Mouse (Mus musculus): Measurements from ENCODE around the gene Dock4. TPM values are rescaled to one million over a fixed set of nuclear protein-coding genes. Genes with fewer than 3 reads are reported as not detected.

The Dock4 gene
- polyA plus RNA-seq, 1 experiment from 2014 or later: 12.6 TPM

- no peak for DNase-seq (ENCODE audit: low spot score, missing footprints)
- Histone ChIP-seq H3K36me3 (ENCODE audit: control insufficient read depth, insufficient read depth, low read length) (no peaks in the 10 kb centered on the region), H3K27me3 (ENCODE audit: control insufficient read depth, insufficient read depth, low read length) (no peaks in the 10 kb centered on the region), H3K9me3 (ENCODE audit: control insufficient read depth, low read length) (no peaks in the 10 kb centered on the region), H3K9ac (ENCODE audit: low read length) (no peak overlapping the region), H3K4me1 (ENCODE audit: control insufficient read depth, insufficient read depth, low read length) (peaks cover 3% of the 10 kb centered on the region; the same call in 1 of the 2 replicates), H3K4me3 (ENCODE audit: low read depth, low read length) (no peak overlapping the region), H3K27ac (ENCODE audit: low read depth, low read length) (no peak overlapping the region), H3K4me2 (no peak overlapping the region)
- no peak for ATAC-seq (ENCODE audit: low FRiP score)
- 85% methylated on average over 7 of the region's 7 CpGs for WGBS
These were observed 139.0 kb downstream of the Dock4 start for GRCm38 (mm10) chr12:40584526-40585289.

GRCm38 (mm10) chr12:40585456-40586141, 139.8 kb downstream of the Dock4 start:
- no peak for ATAC-seq (ENCODE audit: low FRiP score)
- H3K4me2 ChIP-seq: no peak overlapping the region
- H3K27ac ChIP-seq (ENCODE audit: low read depth, low read length): no peak overlapping the region
- WGBS: 87% methylated on average over 4 of the region's 4 CpGs
- no peak overlapping the region for H3K4me3 ChIP-seq (ENCODE audit: low read depth, low read length)
- H3K27me3 ChIP-seq (ENCODE audit: control insufficient read depth, insufficient read depth, low read length): no peaks in the 10 kb centered on the region
- H3K4me1 ChIP-seq (ENCODE audit: control insufficient read depth, insufficient read depth, low read length): no peaks in the 10 kb centered on the region
- no peaks in the 10 kb centered on the region for H3K9me3 ChIP-seq (ENCODE audit: control insufficient read depth, low read length)
- no peaks in the 10 kb centered on the region for H3K36me3 ChIP-seq (ENCODE audit: control insufficient read depth, insufficient read depth, low read length)
- H3K9ac ChIP-seq (ENCODE audit: low read length): no peak overlapping the region
- DNase-seq (ENCODE audit: low spot score, missing footprints): no peak

DNA sequence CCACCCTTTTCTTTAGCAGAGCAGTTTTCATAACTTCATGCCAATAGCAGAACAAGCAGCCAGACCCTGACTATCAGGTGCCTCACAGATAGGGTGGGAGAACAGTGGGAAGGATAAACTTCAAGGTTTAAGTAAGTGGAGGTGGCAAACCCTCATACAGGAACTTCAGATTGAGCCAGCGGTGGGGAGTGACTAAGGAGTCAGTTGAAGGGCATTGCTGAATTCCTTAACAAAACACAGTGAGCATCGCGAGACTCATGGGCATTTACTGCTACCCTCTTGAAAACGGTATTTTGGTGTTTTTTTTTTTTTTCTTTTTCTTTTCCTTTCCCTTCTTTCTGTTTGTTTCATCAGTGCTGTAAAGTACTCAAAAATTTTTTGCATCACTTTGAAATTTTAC, 148.4 kb downstream of the Dock4 start:
- 74% methylated on average over 4 of the region's 4 CpGs for WGBS
- no peak for ATAC-seq (ENCODE audit: low FRiP score)
- H3K36me3 ChIP-seq (ENCODE audit: control insufficient read depth, insufficient read depth, low read length): no peaks in the 10 kb centered on the region

DNA sequence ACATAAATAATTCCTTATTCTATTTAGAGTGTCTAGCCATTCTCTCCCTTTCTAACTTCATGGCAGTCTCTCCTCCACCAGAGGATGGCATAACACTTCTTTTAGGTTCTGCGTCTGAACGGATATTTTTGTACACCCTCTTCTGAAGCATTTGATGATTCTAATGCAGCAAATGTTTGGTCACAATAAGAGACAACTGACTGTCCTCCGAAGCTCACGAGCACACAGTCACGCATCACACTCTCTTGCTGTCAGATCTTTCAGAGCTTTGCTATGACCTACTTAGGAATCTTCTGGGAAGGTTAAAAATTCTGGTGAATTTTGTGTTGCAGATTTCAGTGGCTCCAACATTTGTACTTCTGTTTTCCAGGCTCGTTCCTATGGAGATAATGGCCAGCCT, 149.7 kb downstream of the Dock4 start:
- Histone ChIP-seq H3K9me3 (ENCODE audit: control insufficient read depth, low read length) (no peaks in the 10 kb centered on the region), H3K9ac (ENCODE audit: low read length) (no peak overlapping the region), H3K4me3 (ENCODE audit: low read depth, low read length) (no peak overlapping the region), H3K36me3 (ENCODE audit: control insufficient read depth, insufficient read depth, low read length) (no peaks in the 10 kb centered on the region), H3K4me1 (ENCODE audit: control insufficient read depth, insufficient read depth, low read length) (no peaks in the 10 kb centered on the region; the same call in 1 of the 2 replicates), H3K4me2 (no peak overlapping the region), H3K27ac (ENCODE audit: low read depth, low read length) (no peak overlapping the region), H3K27me3 (ENCODE audit: control insufficient read depth, insufficient read depth, low read length) (peaks cover 13% of the 10 kb centered on the region; the same call in 1 of the 2 replicates)
- DNase-seq (ENCODE audit: low spot score, missing footprints) (no peak), ATAC-seq (ENCODE audit: low FRiP score) (no peak)
- WGBS: 90% methylated on average over 6 of the region's 6 CpGs

More for the DNA sequence above, 148.4 kb downstream of the Dock4 start:
- Histone ChIP-seq H3K4me2 (no peak overlapping the region), H3K4me3 (ENCODE audit: low read depth, low read length) (no peak overlapping the region), H3K9me3 (ENCODE audit: control insufficient read depth, low read length) (no peaks in the 10 kb centered on the region), H3K4me1 (ENCODE audit: control insufficient read depth, insufficient read depth, low read length) (no peaks in the 10 kb centered on the region; the same call in 1 of the 2 replicates), H3K9ac (ENCODE audit: low read length) (no peak overlapping the region), H3K27me3 (ENCODE audit: control insufficient read depth, insufficient read depth, low read length) (peaks cover 7% of the 10 kb centered on the region; the same call in 1 of the 2 replicates), H3K27ac (ENCODE audit: low read depth, low read length) (no peak overlapping the region)
- DNase-seq (ENCODE audit: low spot score, missing footprints): no peak

DNA sequence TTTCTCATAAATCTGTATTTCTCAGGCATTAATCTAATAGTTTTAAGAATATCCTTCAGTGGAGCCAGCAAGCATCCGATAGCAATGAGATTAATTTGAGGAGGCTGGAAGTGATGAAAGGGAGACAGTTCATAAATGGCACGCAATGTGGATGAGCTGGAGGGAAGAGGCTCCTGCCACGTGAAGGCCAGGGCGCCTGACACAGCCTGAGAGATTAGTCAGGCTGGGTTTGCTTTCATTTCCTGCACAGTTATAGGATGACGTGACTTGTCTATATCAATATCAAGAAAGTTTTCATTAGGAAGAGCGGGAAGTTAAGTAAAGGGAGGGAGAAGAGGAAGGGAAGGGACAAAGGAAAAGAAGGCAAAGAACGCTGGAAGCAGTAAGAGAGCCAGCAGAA, 150.3 kb downstream of the Dock4 start:
- peaks cover 13% of the 10 kb centered on the region; the same call in 1 of the 2 replicates for H3K27me3 ChIP-seq (ENCODE audit: control insufficient read depth, insufficient read depth, low read length)
- ATAC-seq (ENCODE audit: low FRiP score): no peak
- no peaks in the 10 kb centered on the region for H3K36me3 ChIP-seq (ENCODE audit: control insufficient read depth, insufficient read depth, low read length)
- no peaks in the 10 kb centered on the region; the same call in 1 of the 2 replicates for H3K4me1 ChIP-seq (ENCODE audit: control insufficient read depth, insufficient read depth, low read length)
- no peaks in the 10 kb centered on the region for H3K9me3 ChIP-seq (ENCODE audit: control insufficient read depth, low read length)
- no peak overlapping the region for H3K9ac ChIP-seq (ENCODE audit: low read length)
- H3K4me2 ChIP-seq: no peak overlapping the region
- DNase-seq (ENCODE audit: low spot score, missing footprints): no peak
- no peak overlapping the region for H3K4me3 ChIP-seq (ENCODE audit: low read depth, low read length)
- 76% methylated on average over 7 of the region's 7 CpGs for WGBS
- no peak overlapping the region for H3K27ac ChIP-seq (ENCODE audit: low read depth, low read length)

GRCm38 (mm10) chr12:40596441-40596840, 150.7 kb downstream of the Dock4 start:
- no peaks in the 10 kb centered on the region for H3K9me3 ChIP-seq (ENCODE audit: control insufficient read depth, low read length)
- WGBS: 91% methylated on average over 6 of the region's 6 CpGs
- ATAC-seq (ENCODE audit: low FRiP score) (no peak), DNase-seq (ENCODE audit: low spot score, missing footprints) (no peak)
- H3K36me3 ChIP-seq (ENCODE audit: control insufficient read depth, insufficient read depth, low read length): no peaks in the 10 kb centered on the region
- H3K4me1 ChIP-seq (ENCODE audit: control insufficient read depth, insufficient read depth, low read length): no peaks in the 10 kb centered on the region; the same call in 1 of the 2 replicates
- no peak overlapping the region for H3K4me2 ChIP-seq
- H3K27ac ChIP-seq (ENCODE audit: low read depth, low read length): no peak overlapping the region
- peaks cover 15% of the 10 kb centered on the region; the same call in 1 of the 2 replicates for H3K27me3 ChIP-seq (ENCODE audit: control insufficient read depth, insufficient read depth, low read length)
- no peak overlapping the region for H3K9ac ChIP-seq (ENCODE audit: low read length)
- H3K4me3 ChIP-seq (ENCODE audit: low read depth, low read length): no peak overlapping the region

GRCm38 (mm10) chr12:40599952-40600351, 154.2 kb downstream of the Dock4 start:
- Histone ChIP-seq H3K4me2 (no peak overlapping the region), H3K27ac (ENCODE audit: low read depth, low read length) (no peak overlapping the region), H3K9ac (ENCODE audit: low read length) (no peak overlapping the region), H3K36me3 (ENCODE audit: control insufficient read depth, insufficient read depth, low read length) (no peaks in the 10 kb centered on the region), H3K4me1 (ENCODE audit: control insufficient read depth, insufficient read depth, low read length) (no peaks in the 10 kb centered on the region; the same call in 1 of the 2 replicates), H3K27me3 (ENCODE audit: control insufficient read depth, insufficient read depth, low read length) (peaks cover 15% of the 10 kb centered on the region; the same call in 1 of the 2 replicates), H3K9me3 (ENCODE audit: control insufficient read depth, low read length) (no peaks in the 10 kb centered on the region), H3K4me3 (ENCODE audit: low read depth, low read length) (no peak overlapping the region)
- 57% methylated on average over 2 of the region's 2 CpGs for WGBS
- DNase-seq (ENCODE audit: low spot score, missing footprints) (no peak), ATAC-seq (ENCODE audit: low FRiP score) (no peak)

DNA sequence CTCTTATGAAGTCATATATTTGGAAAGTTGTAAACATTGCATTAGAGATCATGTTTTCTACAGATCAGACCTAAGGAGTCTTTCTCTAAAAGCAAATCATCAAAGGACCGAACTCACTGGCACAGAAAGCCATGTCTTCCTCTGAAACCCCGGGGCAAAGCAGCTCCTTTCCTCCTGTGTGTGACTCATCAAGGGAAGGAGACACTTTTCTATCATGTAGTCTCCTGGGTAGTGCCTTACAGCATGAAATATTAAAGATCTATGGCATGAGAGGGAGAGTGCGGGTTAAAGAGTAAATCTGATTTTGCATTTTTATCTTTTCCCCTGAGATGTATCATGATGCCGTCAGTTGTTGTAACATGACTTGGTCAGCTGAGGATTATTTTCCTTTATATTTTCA, 159.8 kb downstream of the Dock4 start:
- H3K9ac ChIP-seq (ENCODE audit: low read length): no peak overlapping the region
- no peak for DNase-seq (ENCODE audit: low spot score, missing footprints)
- no peaks in the 10 kb centered on the region for H3K4me1 ChIP-seq (ENCODE audit: control insufficient read depth, insufficient read depth, low read length)
- no peak overlapping the region for H3K27ac ChIP-seq (ENCODE audit: low read depth, low read length)
- ATAC-seq (ENCODE audit: low FRiP score): no peak
- no peak overlapping the region for H3K4me2 ChIP-seq
- 86% methylated on average over 4 of the region's 4 CpGs for WGBS
- no peaks in the 10 kb centered on the region for H3K36me3 ChIP-seq (ENCODE audit: control insufficient read depth, insufficient read depth, low read length)
- H3K27me3 ChIP-seq (ENCODE audit: control insufficient read depth, insufficient read depth, low read length): peaks cover 2% of the 10 kb centered on the region; the same call in 1 of the 2 replicates
- no peaks in the 10 kb centered on the region for H3K9me3 ChIP-seq (ENCODE audit: control insufficient read depth, low read length)
- H3K4me3 ChIP-seq (ENCODE audit: low read depth, low read length): no peak overlapping the region

- Histone ChIP-seq H3K36me3 (ENCODE audit: control insufficient read depth, insufficient read depth, low read length) (no peaks in the 10 kb centered on the region), H3K27me3 (ENCODE audit: control insufficient read depth, insufficient read depth, low read length) (no peaks in the 10 kb centered on the region), H3K4me1 (ENCODE audit: control insufficient read depth, insufficient read depth, low read length) (no peaks in the 10 kb centered on the region), H3K4me2 (no peak overlapping the region), H3K4me3 (ENCODE audit: low read depth, low read length) (no peak overlapping the region), H3K9ac (ENCODE audit: low read length) (no peak overlapping the region), H3K27ac (ENCODE audit: low read depth, low read length) (no peak overlapping the region), H3K9me3 (ENCODE audit: control insufficient read depth, low read length) (no peaks in the 10 kb centered on the region)
- DNase-seq (ENCODE audit: low spot score, missing footprints) (no peak), ATAC-seq (ENCODE audit: low FRiP score) (no peak)
These were observed 177.2 kb downstream of the Dock4 start for GRCm38 (mm10) chr12:40622926-40623325.

All from midbrain, embryonic 11.5 days (tissue).